Mouse (Mus musculus) lung, embryonic 15.5 days (tissue): ENCODE results near the gene Robo3. TPM values are rescaled to one million over a fixed set of nuclear protein-coding genes. Genes with fewer than 3 reads are reported as not detected.
A peak's percentile ranks its signal among the peaks of the same experiment; 100 is the strongest.

Experiments used
- ATAC-seq: fragments of 200-750 bp; cut with Nextera tagmentation; 2 replicates; pipeline ENCODE4 v1.8.0; 2017; ENCODE audit warnings: moderate number of reproducible peaks, borderline replicate concordance; ENCODE audit not compliant: low FRiP score, low TSS enrichment; ENCODE audit errors: extremely low read depth
- H3K27ac ChIP-seq: fragments of 300-500 bp; sonication (generic); 2 replicates; pipeline ENCODE4 v1.5.1; 2015; ENCODE audit warnings: moderate library complexity, mild to moderate bottlenecking, inconsistent platforms
- H3K27me3 ChIP-seq: fragments of 300-500 bp; sonication (generic); 2 replicates; pipeline ENCODE4 v1.6.1; 2015; ENCODE audit warnings: inconsistent platforms
- H3K36me3 ChIP-seq: fragments of 300-500 bp; sonication (generic); 2 replicates; pipeline ENCODE4 v1.6.1; 2015; ENCODE audit warnings: inconsistent platforms
- H3K4me1 ChIP-seq: fragments of 300-500 bp; sonication (generic); 2 replicates; pipeline ENCODE4 v1.6.1; 2015; ENCODE audit warnings: inconsistent platforms
- H3K4me2 ChIP-seq: fragments of 300-500 bp; sonication (generic); 2 replicates; pipeline ENCODE4 v1.6.1; 2015; ENCODE audit warnings: inconsistent platforms, mild to moderate bottlenecking, moderate library complexity
- H3K4me3 ChIP-seq: fragments of 300-500 bp; sonication (generic); 2 replicates; pipeline ENCODE4 v1.5.1; 2015; ENCODE audit warnings: mild to moderate bottlenecking, inconsistent platforms
- H3K9ac ChIP-seq: fragments of 300-500 bp; sonication (generic); 2 replicates; pipeline ENCODE4 v1.6.1; 2015; ENCODE audit warnings: inconsistent platforms
- H3K9me3 ChIP-seq: fragments of 300-500 bp; sonication (generic); 2 replicates; pipeline ENCODE4 v1.6.1; 2016; ENCODE audit warnings: inconsistent platforms
- WGBS: fragments of 180-500 bp; shearing (Covaris S2); methylation state at CpG from one replicate; pipeline ENCODE4 v1.1.7; 2015; 5-methylcytosine and 5-hydroxymethylcytosine counted together
- polyA plus RNA-seq: library from polyadenylated mRNA; unstranded; fragments of >200 nt; fragmentation: Nextera tagmentation; extraction: Ambion mirVana; gene quantifications from 2 replicates; pipeline ENCODE4 v1.2.1, GENCODE M21; 2015

Robo3 gene
- 0.18 and 0.21 TPM in 2 replicates for polyA plus RNA-seq

DNA sequence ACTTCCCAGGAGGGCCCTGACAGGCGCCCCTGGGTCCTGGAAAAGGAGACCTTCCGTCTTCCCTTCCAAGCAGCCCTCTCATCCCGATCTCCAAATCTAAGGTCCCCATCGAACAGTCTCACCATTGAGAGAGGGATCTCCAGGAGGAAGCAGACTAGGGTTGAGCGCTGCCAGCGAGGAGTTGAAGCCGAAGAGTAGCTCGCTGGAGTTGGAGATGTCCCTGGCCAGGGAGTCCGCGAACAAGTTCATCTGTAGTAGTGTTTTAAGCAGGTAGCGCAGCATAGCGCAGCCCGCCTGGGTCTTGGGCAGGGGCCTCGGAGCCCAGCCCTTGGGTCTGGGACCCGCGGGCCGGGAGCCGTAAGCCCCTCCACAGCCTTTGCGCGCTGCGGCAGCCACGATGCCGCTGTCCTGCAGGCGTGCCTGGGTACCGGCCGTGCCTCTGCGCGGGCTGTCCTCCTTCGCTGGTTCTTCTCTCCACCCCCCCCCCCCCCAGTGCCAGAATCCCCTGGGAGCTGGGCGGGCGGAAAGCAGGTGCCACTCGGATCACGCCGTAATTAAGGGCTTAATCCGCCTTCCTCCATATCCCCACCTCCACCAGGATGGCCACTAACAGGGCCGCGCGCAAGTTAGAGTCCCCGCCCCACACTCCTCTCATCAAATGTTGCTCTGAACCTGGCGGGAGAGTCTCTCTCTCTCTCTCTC, at the start of gene Robo3:
TSS of gene Robo3 (minus strand) at position 527 of the 702 bp plus-strand sequence.
- no peak within 1 kb of the TSS for H3K27ac ChIP-seq
- H3K4me2 ChIP-seq: peak within 1 kb of the TSS; percentile 68
- WGBS: under 1% methylated on average over 35 of the region's 40 CpGs
- peaks cover 24% of the 10 kb centered on the region for H3K4me1 ChIP-seq
- no peak for ATAC-seq
- no peak within 1 kb of the TSS for H3K9ac ChIP-seq
- no peaks in the 10 kb centered on the region for H3K36me3 ChIP-seq
- peaks cover 79% of the 10 kb centered on the region for H3K27me3 ChIP-seq
- no peaks in the 10 kb centered on the region for H3K9me3 ChIP-seq
- H3K4me3 ChIP-seq: peak within 1 kb of the TSS; percentile 34

DNA sequence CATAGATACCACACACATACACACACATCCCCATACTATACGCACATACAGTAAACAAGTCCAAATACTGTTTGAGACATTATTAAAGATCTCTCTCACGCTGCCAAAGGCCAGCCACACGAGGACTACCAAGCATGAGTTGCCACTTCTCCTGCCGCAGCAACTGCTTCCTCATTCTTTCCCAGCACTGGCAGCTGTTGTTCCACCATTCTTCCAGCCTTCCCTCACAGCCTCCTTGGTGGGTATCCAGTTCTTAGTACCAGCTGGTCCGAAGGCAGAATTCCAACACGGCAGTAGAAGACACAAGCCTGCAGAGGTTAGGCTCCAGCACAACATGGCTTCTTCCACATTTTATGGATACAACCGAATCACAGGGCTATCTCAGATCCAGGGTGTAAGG, 41.9 kb upstream of the Robo3 start:
- Histone ChIP-seq H3K27me3 (no peaks in the 10 kb centered on the region), H3K4me2 (no peak overlapping the region)
- WGBS: 74% methylated on average over 7 of the region's 7 CpGs

GRCm38 (mm10) chr9:37473611-37474125, 40.6 kb upstream of the Robo3 start:
- H3K9ac ChIP-seq: no peak overlapping the region
- H3K27ac ChIP-seq: no peak overlapping the region
- no peaks in the 10 kb centered on the region for H3K9me3 ChIP-seq
- no peaks in the 10 kb centered on the region for H3K4me1 ChIP-seq
- H3K36me3 ChIP-seq: no peaks in the 10 kb centered on the region
- WGBS: 62% methylated on average over 3 of the region's 3 CpGs
- H3K4me3 ChIP-seq: no peak overlapping the region
- H3K27me3 ChIP-seq: no peaks in the 10 kb centered on the region
- no peak overlapping the region for H3K4me2 ChIP-seq
- no peak for ATAC-seq

More for the DNA sequence above, 41.9 kb upstream of the Robo3 start:
- H3K4me1 ChIP-seq: no peaks in the 10 kb centered on the region
- H3K27ac ChIP-seq: no peak overlapping the region
- H3K36me3 ChIP-seq: no peaks in the 10 kb centered on the region
- H3K4me3 ChIP-seq: no peak overlapping the region
- no peak for ATAC-seq
- no peak overlapping the region for H3K9ac ChIP-seq
- H3K9me3 ChIP-seq: no peaks in the 10 kb centered on the region

GRCm38 (mm10) chr9:37462764-37463163, 29.7 kb upstream of the Robo3 start:
- Histone ChIP-seq H3K27ac (no peak overlapping the region), H3K4me1 (peaks cover 13% of the 10 kb centered on the region), H3K4me3 (no peak overlapping the region), H3K4me2 (no peak overlapping the region), H3K27me3 (peaks cover 55% of the 10 kb centered on the region), H3K36me3 (no peaks in the 10 kb centered on the region), H3K9ac (no peak overlapping the region), H3K9me3 (no peaks in the 10 kb centered on the region)
- WGBS: 10% methylated on average over 7 of the region's 7 CpGs
- ATAC-seq: no peak

- peaks cover 67% of the 10 kb centered on the region for H3K27me3 ChIP-seq
- 19% methylated on average over 3 of the region's 3 CpGs for WGBS
Measured at GRCm38 (mm10) chr9:37461571-37461970, 28.5 kb upstream of the Robo3 start.

DNA sequence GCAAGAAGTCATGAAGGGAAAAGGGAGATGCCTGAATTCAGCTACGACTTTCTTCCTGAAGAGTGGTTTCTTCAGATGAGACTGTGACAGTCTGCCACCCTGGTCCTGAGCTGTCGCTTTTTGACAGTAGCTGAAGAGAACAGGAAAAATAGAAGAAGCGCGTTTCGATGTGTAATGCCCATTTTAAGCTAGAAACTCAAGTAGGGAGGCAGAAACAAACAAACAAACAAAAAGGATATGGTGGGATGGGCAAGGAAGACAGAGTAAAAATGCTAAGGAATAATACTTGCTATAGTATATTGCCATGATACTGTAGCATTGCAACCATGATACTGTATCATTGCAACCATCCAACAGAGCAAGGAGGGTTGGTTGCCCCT, 27.9 kb upstream of the Robo3 start:
- peaks cover 22% of the 10 kb centered on the region for H3K4me1 ChIP-seq
- H3K9me3 ChIP-seq: no peaks in the 10 kb centered on the region
- H3K4me2 ChIP-seq: peak overlapping the region; percentile 96
- H3K27me3 ChIP-seq: peaks cover 73% of the 10 kb centered on the region
- H3K4me3 ChIP-seq: peak overlapping the region; percentile 46
- no peak overlapping the region for H3K9ac ChIP-seq
- WGBS: 13% methylated on average over 5 of the region's 5 CpGs
- H3K27ac ChIP-seq: no peak overlapping the region
- ATAC-seq: no peak
- no peaks in the 10 kb centered on the region for H3K36me3 ChIP-seq

More at GRCm38 (mm10) chr9:37461571-37461970, 28.5 kb upstream of the Robo3 start:
- no peak overlapping the region for H3K4me3 ChIP-seq
- H3K36me3 ChIP-seq: no peaks in the 10 kb centered on the region
- ATAC-seq: no peak
- H3K27ac ChIP-seq: no peak overlapping the region
- H3K9me3 ChIP-seq: no peaks in the 10 kb centered on the region
- no peak overlapping the region for H3K9ac ChIP-seq
- H3K4me1 ChIP-seq: peaks cover 16% of the 10 kb centered on the region
- H3K4me2 ChIP-seq: no peak overlapping the region

DNA sequence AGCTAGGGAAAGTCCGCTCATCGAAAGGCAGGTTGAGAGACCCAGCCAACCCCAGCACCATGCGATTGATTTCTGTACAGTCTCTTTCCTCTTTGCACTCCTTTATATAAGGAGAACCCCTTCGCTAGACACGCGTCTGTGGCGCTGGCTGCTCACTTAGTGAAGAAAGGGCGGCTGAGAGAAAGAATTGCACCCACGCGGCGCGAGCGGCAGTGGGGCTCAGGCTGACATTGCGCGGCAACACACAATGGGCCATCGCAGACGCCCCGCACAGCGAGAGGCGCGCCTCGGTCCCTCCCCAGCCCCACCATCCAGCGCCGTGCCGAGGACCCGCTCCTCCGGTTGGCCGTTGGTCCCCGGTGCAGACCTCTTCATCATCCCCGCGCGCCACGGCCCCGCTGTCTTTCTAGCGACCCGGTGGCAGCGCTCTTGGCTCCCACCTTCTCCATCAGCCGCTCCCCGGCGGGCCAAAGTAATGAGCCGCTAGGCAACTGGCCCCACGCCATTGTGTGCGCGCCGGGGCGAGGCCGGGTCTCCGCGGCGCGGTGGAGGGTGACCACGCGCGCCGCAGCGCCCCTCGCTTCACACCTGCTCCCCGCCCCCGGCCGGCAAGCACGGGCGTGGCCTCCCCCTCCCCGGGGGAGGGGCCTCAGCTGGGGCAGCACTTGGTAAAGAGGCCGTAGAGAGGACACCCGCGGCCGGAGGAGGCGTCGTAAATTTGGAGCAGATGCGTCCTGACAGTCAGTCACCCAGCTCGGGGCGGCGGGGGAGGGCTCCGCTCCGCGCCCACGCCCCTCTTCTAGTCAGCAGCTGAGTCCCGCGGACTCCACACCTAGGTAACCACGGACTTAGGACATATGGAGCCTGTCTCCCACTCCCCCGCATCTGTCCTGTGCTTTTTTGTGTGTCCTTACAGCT, 27.3 kb upstream of the Robo3 start:
- peak; percentile 64; the same call in 1 of the 2 replicates for ATAC-seq
- no peaks in the 10 kb centered on the region for H3K36me3 ChIP-seq
- H3K27me3 ChIP-seq: peaks cover 80% of the 10 kb centered on the region
- no peaks in the 10 kb centered on the region for H3K9me3 ChIP-seq
- H3K4me2 ChIP-seq: peak overlapping the region; percentile 96
- H3K9ac ChIP-seq: 0 out of 2 replicates have a peak overlapping the region, but pooled peaks have one; percentile 18
- peak overlapping the region; percentile 46 for H3K4me3 ChIP-seq
- H3K27ac ChIP-seq: no peak overlapping the region
- WGBS: under 1% methylated on average over 70 of the region's 81 CpGs
- peaks cover 24% of the 10 kb centered on the region for H3K4me1 ChIP-seq

DNA sequence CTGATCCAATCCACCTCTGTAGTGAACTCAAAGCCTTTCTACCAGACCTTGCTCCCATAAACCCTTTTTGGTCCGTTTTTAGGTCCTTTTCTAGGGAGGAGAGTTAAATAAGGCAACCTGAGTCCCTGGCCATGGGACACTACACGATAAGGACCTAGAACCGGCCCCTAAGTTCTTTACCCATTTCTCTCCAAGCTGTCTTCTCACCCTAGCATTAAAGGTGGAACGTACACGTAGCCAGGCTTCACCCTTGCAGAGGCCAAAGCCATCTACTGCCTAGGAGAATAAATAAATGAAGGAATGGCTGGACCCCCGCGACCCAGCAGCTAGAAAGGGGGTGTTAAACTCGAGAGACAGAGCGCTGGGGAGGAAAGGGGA, 26.6 kb upstream of the Robo3 start:
- WGBS: 2% methylated on average over 9 of the region's 9 CpGs
- peak overlapping the region; percentile 46 for H3K4me3 ChIP-seq
- no peaks in the 10 kb centered on the region for H3K36me3 ChIP-seq
- no peak for ATAC-seq
- no peak overlapping the region for H3K27ac ChIP-seq
- peaks cover 86% of the 10 kb centered on the region for H3K27me3 ChIP-seq
- peak overlapping the region; percentile 96 for H3K4me2 ChIP-seq
- peaks cover 24% of the 10 kb centered on the region for H3K4me1 ChIP-seq
- no peak overlapping the region for H3K9ac ChIP-seq
- H3K9me3 ChIP-seq: no peaks in the 10 kb centered on the region

DNA sequence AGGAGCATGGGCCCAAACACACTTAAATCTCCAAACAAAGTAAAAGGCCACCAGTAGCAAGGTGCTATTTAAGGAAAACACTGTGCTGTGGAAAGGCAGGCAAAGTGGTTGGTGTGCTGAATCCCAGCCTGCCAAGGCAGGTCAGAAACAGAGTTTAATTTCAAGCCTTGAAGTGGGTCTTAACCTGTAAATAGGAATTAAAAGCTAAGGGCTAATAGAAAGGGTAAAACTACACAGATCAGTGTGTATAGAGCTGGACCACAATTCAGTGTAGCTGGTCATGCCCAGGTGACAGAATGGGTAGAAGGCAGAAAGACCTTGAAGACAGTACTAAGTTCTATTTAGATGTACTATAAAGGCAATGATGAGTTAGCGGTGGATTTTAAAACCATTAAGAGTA, 24.1 kb upstream of the Robo3 start:
- no peak overlapping the region for H3K4me2 ChIP-seq
- WGBS: 78% methylated on average over 1 of the region's 1 CpGs

GRCm38 (mm10) chr9:37456481-37456910, 23.4 kb upstream of the Robo3 start:
- H3K4me3 ChIP-seq: peak overlapping the region; percentile 19
- peak overlapping the region; percentile 54 for H3K4me2 ChIP-seq
- H3K9me3 ChIP-seq: no peaks in the 10 kb centered on the region
- no peak overlapping the region for H3K27ac ChIP-seq
- H3K36me3 ChIP-seq: no peaks in the 10 kb centered on the region
- peak; percentile 23; the same call in 1 of the 2 replicates for ATAC-seq
- no peak overlapping the region for H3K9ac ChIP-seq
- peaks cover 99% of the 10 kb centered on the region for H3K27me3 ChIP-seq
- under 1% methylated on average over 19 of the region's 20 CpGs for WGBS
- peaks cover 35% of the 10 kb centered on the region for H3K4me1 ChIP-seq

More for the DNA sequence above, 24.1 kb upstream of the Robo3 start:
- Histone ChIP-seq H3K36me3 (no peaks in the 10 kb centered on the region), H3K9me3 (no peaks in the 10 kb centered on the region), H3K27ac (no peak overlapping the region), H3K9ac (no peak overlapping the region), H3K27me3 (peaks cover 99% of the 10 kb centered on the region), H3K4me1 (peaks cover 35% of the 10 kb centered on the region), H3K4me3 (no peak overlapping the region)
- ATAC-seq: no peak

GRCm38 (mm10) chr9:37455868-37456267, 22.8 kb upstream of the Robo3 start:
- 5% methylated on average over 8 of the region's 8 CpGs for WGBS
- H3K4me1 ChIP-seq: peaks cover 34% of the 10 kb centered on the region
- H3K27ac ChIP-seq: no peak overlapping the region
- peaks cover 95% of the 10 kb centered on the region for H3K27me3 ChIP-seq
- H3K4me3 ChIP-seq: no peak overlapping the region
- no peaks in the 10 kb centered on the region for H3K36me3 ChIP-seq
- no peak for ATAC-seq
- H3K9me3 ChIP-seq: no peaks in the 10 kb centered on the region
- H3K9ac ChIP-seq: no peak overlapping the region
- no peak overlapping the region for H3K4me2 ChIP-seq
